Mouse (Mus musculus) midbrain, postnatal 0 days (tissue): ENCODE results near the gene Grm5. TPM values are rescaled to one million over a fixed set of nuclear protein-coding genes. Genes with fewer than 3 reads are reported as not detected.

Source experiments
- ATAC-seq: fragments of 200-750 bp; cut with Nextera tagmentation; 2 replicates; pipeline ENCODE4 v1.8.0; 2017; ENCODE audit warnings: moderate number of reproducible peaks, mild to moderate bottlenecking, moderate TSS enrichment, moderate library complexity; ENCODE audit not compliant: low FRiP score
- DNase-seq: peaks from one replicate; pipeline ENCODE4 v3.0.0-alpha.2; 2015; ENCODE audit warnings: low spot score
- H3K27ac ChIP-seq: fragments of 300-500 bp; sonication (generic); 2 replicates; pipeline ENCODE4 v1.5.1; 2014; ENCODE audit warnings: low read depth, mild to moderate bottlenecking, low read length, mixed read lengths
- H3K27me3 ChIP-seq: fragments of 300-500 bp; sonication (generic); 2 replicates; pipeline ENCODE4 v1.6.1; 2014; ENCODE audit warnings: low read length, control low read depth, mixed read lengths; ENCODE audit not compliant: insufficient read depth
- H3K36me3 ChIP-seq: fragments of 300-500 bp; sonication (generic); 2 replicates; pipeline ENCODE4 v1.6.1; 2014; ENCODE audit warnings: low read length, control low read depth, mixed read lengths; ENCODE audit not compliant: insufficient read depth
- H3K4me1 ChIP-seq: fragments of 300-500 bp; sonication (generic); 2 replicates; pipeline ENCODE4 v1.6.1; 2014; ENCODE audit warnings: mild to moderate bottlenecking, control low read depth, antibody characterized with exemption, low read length, mixed read lengths; ENCODE audit not compliant: insufficient read depth
- H3K4me2 ChIP-seq: fragments of 300-500 bp; sonication (generic); 2 replicates; pipeline ENCODE4 v1.6.1; 2014; ENCODE audit warnings: low read depth, mild to moderate bottlenecking, low read length, mixed read lengths; ENCODE audit not compliant: poor library complexity, severe bottlenecking
- H3K4me3 ChIP-seq: fragments of 300-500 bp; sonication (generic); 2 replicates; pipeline ENCODE4 v1.5.1; 2014; ENCODE audit warnings: low read depth, mild to moderate bottlenecking, low read length, moderate library complexity
- H3K9ac ChIP-seq: fragments of 300-500 bp; sonication (generic); replicated peaks from 2 replicates; pipeline ENCODE4 v1.6.1; 2014; ENCODE audit warnings: mild to moderate bottlenecking, low read length, moderate library complexity, mixed read lengths; ENCODE audit not compliant: poor library complexity, severe bottlenecking
- H3K9me3 ChIP-seq: fragments of 300-500 bp; sonication (generic); 2 replicates; pipeline ENCODE4 v1.6.1; 2016; ENCODE audit warnings: low read length, control low read depth
- CTCF ChIP-seq: IDR thresholded peaks from 2 replicates; pipeline ENCODE4 v1.5.1; 2016; ENCODE audit warnings: antibody characterized with exemption, mild to moderate bottlenecking
- WGBS: fragments of 180-500 bp; shearing (Covaris S2); extraction: QIAGEN DNeasy Blood & Tissue Kit; methylation state at CpG from one replicate; pipeline ENCODE4 v1.1.7; 2014; 5-methylcytosine and 5-hydroxymethylcytosine counted together
- polyA plus RNA-seq: library from polyadenylated mRNA; unstranded; fragments of >200 nt; fragmentation: Nextera tagmentation; extraction: Ambion mirVana; gene quantifications from 2 replicates; pipeline ENCODE4 v1.2.1, GENCODE M21; 2015
- total RNA-seq: library from RNA; depleted of rRNA; stranded (reverse); fragments of >200 nt; gene quantifications from 2 replicates; pipeline ENCODE4 v1.2.3, GENCODE M21; 2014

Gene Grm5
- total and polyA plus RNA-seq, 2 experiments from 2014 or later = 73.6 to 237 TPM

DNA sequence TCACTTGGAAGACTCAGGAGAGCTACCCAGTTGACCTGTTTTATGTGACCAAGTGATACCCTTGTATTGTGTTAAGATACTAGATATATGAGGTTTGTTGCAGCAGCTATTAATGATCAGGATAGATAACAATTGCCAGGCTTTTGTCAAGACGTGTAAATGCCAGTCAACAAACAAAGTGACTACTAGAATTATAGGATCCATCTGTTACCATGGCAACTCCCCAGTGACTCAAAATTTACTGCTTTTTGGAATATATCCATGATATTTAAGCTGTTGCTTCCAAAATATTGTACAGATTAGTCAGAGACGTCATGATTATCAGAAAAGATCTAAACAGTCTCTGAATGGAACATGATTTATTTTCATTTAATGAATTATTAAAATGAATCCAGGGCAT, 399.5 kb downstream of the Grm5 start:
- 63% methylated on average over 2 of the region's 2 CpGs for WGBS
- Histone ChIP-seq H3K9ac (no peak overlapping the region), H3K36me3 (no peaks in the 10 kb centered on the region), H3K9me3 (no peaks in the 10 kb centered on the region), H3K27me3 (no peaks in the 10 kb centered on the region), H3K4me3 (no peak overlapping the region), H3K4me1 (no peaks in the 10 kb centered on the region), H3K27ac (no peak overlapping the region), H3K4me2 (no peak overlapping the region)
- no peak for TF ChIP-seq CTCF
- DNase-seq (peak; percentile 12), ATAC-seq (no peak)

DNA sequence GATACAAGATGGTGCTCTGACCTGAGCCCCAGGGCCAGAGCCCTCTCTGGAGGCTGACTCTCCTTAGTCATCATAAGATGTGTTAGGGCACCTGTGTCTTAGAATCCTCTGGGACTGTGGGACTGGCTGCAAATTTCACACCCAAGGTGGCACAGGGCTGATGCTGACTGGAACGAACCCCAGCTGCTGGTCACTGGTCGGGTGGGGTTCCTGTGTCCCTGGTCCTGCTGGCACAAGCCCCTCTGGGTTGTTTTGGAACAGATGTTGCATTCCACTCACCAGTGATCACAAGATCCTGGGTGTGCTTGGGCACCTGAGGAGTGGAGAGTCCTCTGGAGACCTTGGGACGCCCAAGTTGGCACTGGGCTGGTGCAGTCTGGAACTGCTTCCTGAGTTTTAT, 430.5 kb downstream of the Grm5 start:
- WGBS = 83% methylated on average over 3 of the region's 3 CpGs
- no peaks in the 10 kb centered on the region for H3K27me3 ChIP-seq
- ATAC-seq = no peak
- H3K4me2 ChIP-seq = no peak overlapping the region
- TF ChIP-seq CTCF = no peak
- no peaks in the 10 kb centered on the region for H3K36me3 ChIP-seq
- H3K9me3 ChIP-seq = no peaks in the 10 kb centered on the region
- no peak overlapping the region for H3K4me3 ChIP-seq
- no peak overlapping the region for H3K9ac ChIP-seq
- H3K4me1 ChIP-seq = no peaks in the 10 kb centered on the region
- no peak overlapping the region for H3K27ac ChIP-seq
- no peak for DNase-seq

DNA sequence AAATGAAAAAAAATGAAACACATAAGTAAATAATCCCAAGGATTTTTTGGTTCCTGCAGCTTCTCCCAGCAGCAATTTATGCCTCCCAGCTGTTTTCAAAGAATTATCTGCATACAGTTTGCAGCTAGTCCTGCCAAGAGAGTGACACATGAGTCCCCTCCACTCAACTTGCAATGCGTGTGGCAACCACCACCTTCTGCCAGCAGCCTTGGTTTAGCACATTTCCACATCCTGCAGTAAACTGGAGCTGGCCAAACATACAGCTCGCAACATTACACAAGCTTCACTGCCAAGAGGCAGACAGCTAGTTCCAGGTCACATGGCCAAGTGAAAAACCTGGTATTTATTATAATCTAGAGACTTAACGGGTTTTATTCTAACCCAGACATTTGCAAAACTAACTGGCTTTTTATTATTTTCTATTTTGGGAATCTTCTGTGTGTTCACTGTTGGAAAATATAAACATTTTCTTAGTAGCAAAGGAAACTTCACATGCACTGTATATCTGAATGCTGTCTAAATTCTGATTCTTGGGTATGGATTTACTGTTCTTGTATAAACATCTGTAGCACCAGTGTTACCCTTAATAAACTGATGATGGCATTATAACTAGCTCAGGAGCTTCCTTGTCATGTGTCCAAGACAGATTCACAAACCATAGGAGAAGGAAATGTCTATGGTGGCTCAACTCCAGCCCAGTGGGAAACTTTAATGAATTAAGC, 443.6 kb downstream of the Grm5 start:
- TF ChIP-seq CTCF = no peak
- H3K4me3 ChIP-seq = no peak overlapping the region
- DNase-seq (peak; percentile 58), ATAC-seq (no peak; the same call in 1 of the 2 replicates)
- no peaks in the 10 kb centered on the region for H3K4me1 ChIP-seq
- H3K4me2 ChIP-seq = no peak overlapping the region
- WGBS = 72% methylated on average over 3 of the region's 3 CpGs
- no peak overlapping the region for H3K9ac ChIP-seq
- H3K9me3 ChIP-seq = no peaks in the 10 kb centered on the region
- H3K27ac ChIP-seq = no peak overlapping the region
- no peaks in the 10 kb centered on the region for H3K36me3 ChIP-seq
- no peaks in the 10 kb centered on the region for H3K27me3 ChIP-seq

DNA sequence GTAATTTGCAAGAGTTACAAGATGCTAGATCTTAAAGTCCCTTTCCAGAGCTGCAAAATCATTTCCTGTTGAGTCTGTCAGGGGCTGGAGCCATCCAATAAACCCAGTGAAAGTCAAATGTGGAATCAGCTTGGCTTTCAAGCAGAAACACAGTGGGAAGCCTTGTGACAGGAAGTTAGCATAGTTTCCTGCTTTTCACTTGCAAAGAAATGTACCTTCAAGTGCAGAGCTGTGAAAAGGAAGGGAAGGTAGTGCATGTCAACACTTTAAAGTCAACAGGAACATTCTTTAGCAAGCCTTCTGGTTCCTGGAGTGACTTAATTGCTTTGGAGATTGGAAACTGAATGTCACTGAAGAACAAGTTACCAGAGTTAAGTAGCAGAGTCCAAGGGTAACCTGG, 463.4 kb downstream of the Grm5 start:
- H3K36me3 ChIP-seq = no peaks in the 10 kb centered on the region
- H3K27me3 ChIP-seq = no peaks in the 10 kb centered on the region
- ATAC-seq (no peak), DNase-seq (no peak)
- H3K4me1 ChIP-seq = no peaks in the 10 kb centered on the region
- no peak overlapping the region for H3K4me3 ChIP-seq
- H3K9me3 ChIP-seq = no peaks in the 10 kb centered on the region
- no peak for TF ChIP-seq CTCF
- H3K27ac ChIP-seq = no peak overlapping the region
- H3K9ac ChIP-seq = no peak overlapping the region
- H3K4me2 ChIP-seq = no peak overlapping the region

DNA sequence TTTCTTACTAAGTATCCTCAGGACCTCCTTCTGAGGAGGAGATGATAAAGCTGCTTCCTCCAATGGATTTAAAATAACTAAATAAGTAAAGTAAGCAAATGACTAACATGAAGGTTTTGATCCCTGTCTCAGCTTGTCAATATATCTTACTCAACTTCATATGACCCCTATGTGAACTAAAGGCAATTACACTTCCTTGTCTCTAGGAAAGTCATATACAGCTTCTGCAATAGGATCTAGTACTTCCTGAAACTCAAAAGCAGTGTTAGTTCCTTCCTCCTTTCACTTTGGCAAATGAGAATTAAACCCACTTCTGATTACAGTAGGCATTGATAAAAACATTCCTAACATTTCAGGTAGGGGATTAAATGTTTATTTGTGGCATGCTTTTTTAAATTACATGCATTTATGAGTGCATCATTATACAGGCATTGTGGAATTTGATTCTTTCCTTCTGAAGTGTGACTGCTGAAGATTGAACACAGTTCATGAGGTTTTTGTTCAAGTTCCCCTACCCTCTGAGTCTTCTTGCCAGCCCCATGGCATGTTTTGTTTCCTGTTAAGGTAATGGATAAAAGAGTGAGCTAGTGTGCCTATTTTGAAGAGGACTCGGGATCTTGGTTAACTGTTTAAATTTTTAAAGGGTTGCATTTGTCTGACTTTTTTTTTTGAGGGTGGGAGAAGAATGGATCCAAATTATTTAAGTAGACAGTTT, 470.4 kb downstream of the Grm5 start:
- Histone ChIP-seq H3K36me3 (no peaks in the 10 kb centered on the region), H3K4me1 (no peaks in the 10 kb centered on the region), H3K4me3 (no peak overlapping the region), H3K27me3 (no peaks in the 10 kb centered on the region), H3K9ac (no peak overlapping the region), H3K27ac (no peak overlapping the region), H3K9me3 (no peaks in the 10 kb centered on the region), H3K4me2 (no peak overlapping the region)
- DNase-seq (no peak), ATAC-seq (no peak)
- TF ChIP-seq CTCF = no peak
- WGBS = 53% methylated on average over 1 of the region's 1 CpGs

DNA sequence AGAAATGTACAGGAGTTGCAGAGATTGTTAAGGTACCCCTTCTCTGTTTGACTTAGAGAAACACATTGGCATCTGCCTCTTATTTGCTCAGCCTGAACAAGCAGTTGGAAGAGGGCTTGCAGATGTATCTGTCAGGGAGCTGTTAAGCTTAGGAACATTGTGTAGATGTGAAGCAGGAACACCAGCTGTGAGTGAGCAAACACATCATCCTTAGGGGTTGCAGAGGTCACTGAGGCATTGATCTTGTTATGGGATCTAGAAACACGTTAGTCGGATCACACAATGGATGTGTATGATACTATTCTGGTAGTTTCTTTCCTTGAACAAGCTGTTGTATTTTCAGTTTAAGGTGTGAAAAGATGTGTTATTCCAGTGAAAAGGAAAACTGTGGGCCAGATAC, 472.5 kb downstream of the Grm5 start:
- Histone ChIP-seq H3K4me3 (no peak overlapping the region), H3K36me3 (no peaks in the 10 kb centered on the region), H3K4me1 (no peaks in the 10 kb centered on the region), H3K27ac (no peak overlapping the region), H3K27me3 (no peaks in the 10 kb centered on the region), H3K9me3 (no peaks in the 10 kb centered on the region), H3K4me2 (no peak overlapping the region), H3K9ac (no peak overlapping the region)
- no peak for ATAC-seq
- 36% methylated on average over 2 of the region's 2 CpGs for WGBS
- no peak for TF ChIP-seq CTCF
- no peak for DNase-seq
